Mouse (Mus musculus) lung, embryonic 15.5 days (tissue): ENCODE results near the gene Rep15. TPM values are rescaled to one million over a fixed set of nuclear protein-coding genes. Genes with fewer than 3 reads are reported as not detected.

Experiments
- ATAC-seq: fragments of 200-750 bp; cut with Nextera tagmentation; 2 replicates; pipeline ENCODE4 v1.8.0; 2017; ENCODE audit warnings: moderate number of reproducible peaks, borderline replicate concordance; ENCODE audit not compliant: low FRiP score, low TSS enrichment; ENCODE audit errors: extremely low read depth
- H3K27ac ChIP-seq: fragments of 300-500 bp; sonication (generic); 2 replicates; pipeline ENCODE4 v1.5.1; 2015; ENCODE audit warnings: moderate library complexity, mild to moderate bottlenecking, inconsistent platforms
- H3K27me3 ChIP-seq: fragments of 300-500 bp; sonication (generic); 2 replicates; pipeline ENCODE4 v1.6.1; 2015; ENCODE audit warnings: inconsistent platforms
- H3K36me3 ChIP-seq: fragments of 300-500 bp; sonication (generic); 2 replicates; pipeline ENCODE4 v1.6.1; 2015; ENCODE audit warnings: inconsistent platforms
- H3K4me1 ChIP-seq: fragments of 300-500 bp; sonication (generic); 2 replicates; pipeline ENCODE4 v1.6.1; 2015; ENCODE audit warnings: inconsistent platforms
- H3K4me2 ChIP-seq: fragments of 300-500 bp; sonication (generic); 2 replicates; pipeline ENCODE4 v1.6.1; 2015; ENCODE audit warnings: inconsistent platforms, mild to moderate bottlenecking, moderate library complexity
- H3K4me3 ChIP-seq: fragments of 300-500 bp; sonication (generic); 2 replicates; pipeline ENCODE4 v1.5.1; 2015; ENCODE audit warnings: mild to moderate bottlenecking, inconsistent platforms
- H3K9ac ChIP-seq: fragments of 300-500 bp; sonication (generic); 2 replicates; pipeline ENCODE4 v1.6.1; 2015; ENCODE audit warnings: inconsistent platforms
- H3K9me3 ChIP-seq: fragments of 300-500 bp; sonication (generic); 2 replicates; pipeline ENCODE4 v1.6.1; 2016; ENCODE audit warnings: inconsistent platforms
- WGBS: fragments of 180-500 bp; shearing (Covaris S2); methylation state at CpG from one replicate; pipeline ENCODE4 v1.1.7; 2015; 5-methylcytosine and 5-hydroxymethylcytosine counted together
- polyA plus RNA-seq: library from polyadenylated mRNA; unstranded; fragments of >200 nt; fragmentation: Nextera tagmentation; extraction: Ambion mirVana; gene quantifications from 2 replicates; pipeline ENCODE4 v1.2.1, GENCODE M21; 2015

Gene Rep15
- polyA plus RNA-seq, 1 experiment from 2014 or later = 1.2 TPM

- no peak overlapping the region for H3K4me3 ChIP-seq
- H3K27ac ChIP-seq = no peak overlapping the region
- no peak overlapping the region for H3K4me2 ChIP-seq
- H3K9ac ChIP-seq = no peak overlapping the region
- H3K27me3 ChIP-seq = no peaks in the 10 kb centered on the region
- H3K4me1 ChIP-seq = no peaks in the 10 kb centered on the region
- no peaks in the 10 kb centered on the region for H3K9me3 ChIP-seq
- ATAC-seq = no peak
- peaks cover 14% of the 10 kb centered on the region for H3K36me3 ChIP-seq
- WGBS = 63% methylated on average over 6 of the region's 6 CpGs
Observed at GRCm38 (mm10) chr6:147011555-147011954, 20.8 kb upstream of the Rep15 start.

GRCm38 (mm10) chr6:147011977-147012376 is 20.4 kb upstream of the Rep15 start:
- Histone ChIP-seq H3K4me3 (no peak overlapping the region), H3K27me3 (no peaks in the 10 kb centered on the region), H3K4me2 (no peak overlapping the region), H3K27ac (no peak overlapping the region), H3K9me3 (no peaks in the 10 kb centered on the region), H3K9ac (no peak overlapping the region), H3K36me3 (peaks cover 15% of the 10 kb centered on the region), H3K4me1 (no peaks in the 10 kb centered on the region)
- ATAC-seq = no peak
- WGBS = 68% methylated on average over 6 of the region's 6 CpGs

- WGBS = 93% methylated on average over 1 of the region's 1 CpGs
- Histone ChIP-seq H3K27ac (no peak overlapping the region), H3K4me3 (no peak overlapping the region), H3K4me1 (no peaks in the 10 kb centered on the region), H3K36me3 (peaks cover 14% of the 10 kb centered on the region), H3K9me3 (no peaks in the 10 kb centered on the region), H3K9ac (no peak overlapping the region), H3K27me3 (no peaks in the 10 kb centered on the region), H3K4me2 (no peak overlapping the region)
- ATAC-seq = no peak
Observed at GRCm38 (mm10) chr6:147013546-147013945, 18.8 kb upstream of the Rep15 start.

- no peaks in the 10 kb centered on the region for H3K9me3 ChIP-seq
- H3K4me1 ChIP-seq = no peaks in the 10 kb centered on the region
- no peak for ATAC-seq
- 90% methylated on average over 4 of the region's 4 CpGs for WGBS
- no peak overlapping the region for H3K9ac ChIP-seq
- H3K27ac ChIP-seq = no peak overlapping the region
- no peak overlapping the region for H3K4me2 ChIP-seq
- peaks cover 35% of the 10 kb centered on the region for H3K36me3 ChIP-seq
- no peaks in the 10 kb centered on the region for H3K27me3 ChIP-seq
- H3K4me3 ChIP-seq = no peak overlapping the region
Observed at GRCm38 (mm10) chr6:147017906-147018305, 14.5 kb upstream of the Rep15 start.

- WGBS = 89% methylated on average over 5 of the region's 5 CpGs
- ATAC-seq = no peak
- no peak overlapping the region for H3K27ac ChIP-seq
- no peak overlapping the region for H3K4me3 ChIP-seq
- H3K9ac ChIP-seq = no peak overlapping the region
- H3K9me3 ChIP-seq = no peaks in the 10 kb centered on the region
- H3K4me1 ChIP-seq = no peaks in the 10 kb centered on the region
- H3K4me2 ChIP-seq = no peak overlapping the region
- no peaks in the 10 kb centered on the region for H3K27me3 ChIP-seq
- peaks cover 39% of the 10 kb centered on the region for H3K36me3 ChIP-seq
Observed at GRCm38 (mm10) chr6:147018364-147018763, 14.0 kb upstream of the Rep15 start.

- no peak overlapping the region for H3K9ac ChIP-seq
- H3K36me3 ChIP-seq = peaks cover 41% of the 10 kb centered on the region
- no peaks in the 10 kb centered on the region for H3K4me1 ChIP-seq
- WGBS = 88% methylated on average over 5 of the region's 5 CpGs
- H3K4me2 ChIP-seq = no peak overlapping the region
- no peak for ATAC-seq
- H3K9me3 ChIP-seq = no peaks in the 10 kb centered on the region
- no peaks in the 10 kb centered on the region for H3K27me3 ChIP-seq
- H3K27ac ChIP-seq = no peak overlapping the region
- no peak overlapping the region for H3K4me3 ChIP-seq
Observed at GRCm38 (mm10) chr6:147021181-147021580, 11.2 kb upstream of the Rep15 start.

- WGBS = 91% methylated on average over 16 of the region's 16 CpGs
- Histone ChIP-seq H3K27me3 (no peaks in the 10 kb centered on the region), H3K36me3 (peaks cover 43% of the 10 kb centered on the region), H3K9ac (no peak overlapping the region), H3K4me1 (no peaks in the 10 kb centered on the region), H3K4me2 (no peak overlapping the region), H3K4me3 (no peak overlapping the region), H3K9me3 (no peaks in the 10 kb centered on the region), H3K27ac (no peak overlapping the region)
- ATAC-seq = no peak
Observed at GRCm38 (mm10) chr6:147022375-147023132, 9.8 kb upstream of the Rep15 start.

- 91% methylated on average over 2 of the region's 2 CpGs for WGBS
- Histone ChIP-seq H3K4me3 (no peak overlapping the region), H3K9ac (no peak overlapping the region), H3K9me3 (no peaks in the 10 kb centered on the region), H3K36me3 (peaks cover 44% of the 10 kb centered on the region), H3K4me2 (no peak overlapping the region), H3K4me1 (no peaks in the 10 kb centered on the region), H3K27ac (no peak overlapping the region), H3K27me3 (no peaks in the 10 kb centered on the region)
- no peak for ATAC-seq
Observed at GRCm38 (mm10) chr6:147023133-147023395, 9.3 kb upstream of the Rep15 start.

- no peak overlapping the region for H3K27ac ChIP-seq
- no peak for ATAC-seq
Observed at GRCm38 (mm10) chr6:147023568-147023967, 8.8 kb upstream of the Rep15 start.

GRCm38 (mm10) chr6:147024761-147025160 is 7.6 kb upstream of the Rep15 start:
- WGBS = 59% methylated on average over 3 of the region's 3 CpGs
- Histone ChIP-seq H3K4me3 (no peak overlapping the region), H3K4me1 (no peaks in the 10 kb centered on the region), H3K9ac (no peak overlapping the region), H3K27me3 (no peaks in the 10 kb centered on the region), H3K36me3 (peaks cover 42% of the 10 kb centered on the region), H3K27ac (no peak overlapping the region), H3K4me2 (no peak overlapping the region), H3K9me3 (no peaks in the 10 kb centered on the region)
- no peak for ATAC-seq

More at GRCm38 (mm10) chr6:147023568-147023967, 8.8 kb upstream of the Rep15 start:
- H3K36me3 ChIP-seq = peaks cover 47% of the 10 kb centered on the region
- H3K27me3 ChIP-seq = no peaks in the 10 kb centered on the region
- H3K4me3 ChIP-seq = no peak overlapping the region
- no peaks in the 10 kb centered on the region for H3K4me1 ChIP-seq
- no peak overlapping the region for H3K4me2 ChIP-seq
- no peak overlapping the region for H3K9ac ChIP-seq
- no peaks in the 10 kb centered on the region for H3K9me3 ChIP-seq

GRCm38 (mm10) chr6:147028396-147028795 is 4.0 kb upstream of the Rep15 start:
- Histone ChIP-seq H3K4me1 (no peaks in the 10 kb centered on the region), H3K27ac (no peak overlapping the region), H3K9me3 (no peaks in the 10 kb centered on the region), H3K9ac (no peak overlapping the region), H3K4me3 (no peak overlapping the region), H3K27me3 (no peaks in the 10 kb centered on the region), H3K4me2 (no peak overlapping the region), H3K36me3 (peaks cover 35% of the 10 kb centered on the region; the same call in 1 of the 2 replicates)
- WGBS = 87% methylated on average over 2 of the region's 2 CpGs
- no peak for ATAC-seq

- 92% methylated on average over 9 of the region's 9 CpGs for WGBS
- no peak overlapping the region for H3K9ac ChIP-seq
- peaks cover 33% of the 10 kb centered on the region; the same call in 1 of the 2 replicates for H3K36me3 ChIP-seq
- H3K27me3 ChIP-seq = no peaks in the 10 kb centered on the region
- no peak overlapping the region for H3K27ac ChIP-seq
- H3K9me3 ChIP-seq = no peaks in the 10 kb centered on the region
- H3K4me3 ChIP-seq = no peak overlapping the region
- no peaks in the 10 kb centered on the region for H3K4me1 ChIP-seq
- H3K4me2 ChIP-seq = no peak overlapping the region
- no peak for ATAC-seq
Observed at GRCm38 (mm10) chr6:147029591-147029990, 2.8 kb upstream of the Rep15 start.
